Mouse (Mus musculus) embryonic facial prominence, embryonic 14.5 days (tissue): ENCODE data around the gene Cdc14b. TPM values are rescaled to one million over a fixed set of nuclear protein-coding genes. Genes with fewer than 3 reads are reported as not detected.
"Not testable (repeated sequence)": the region's sequence is repeated elsewhere in the genome, so short reads cannot be mapped to it uniquely, and the experiment has no call there.

Experiments
- ATAC-seq: fragments of 200-750 bp; cut with Nextera tagmentation; 2 replicates; pipeline ENCODE4 v1.8.0; 2017; ENCODE audit warnings: low read depth, moderate number of reproducible peaks, moderate TSS enrichment
- DNase-seq: peaks from one replicate; pipeline ENCODE4 v3.0.0-alpha.2; 2015; ENCODE audit warnings: low spot score
- H3K27ac ChIP-seq: fragments of 300-500 bp; sonication (generic); replicated peaks from 2 replicates; pipeline ENCODE4 v1.5.1; 2014; ENCODE audit warnings: low read depth, mild to moderate bottlenecking, low read length, moderate library complexity
- H3K27me3 ChIP-seq: fragments of 300-500 bp; sonication (generic); replicated peaks from 2 replicates; pipeline ENCODE4 v1.6.1; 2014; ENCODE audit warnings: low read length; ENCODE audit not compliant: control insufficient read depth, insufficient read depth
- H3K36me3 ChIP-seq: fragments of 300-500 bp; sonication (generic); 2 replicates; pipeline ENCODE4 v1.6.1; 2014; ENCODE audit warnings: low read length, mixed read lengths; ENCODE audit not compliant: control insufficient read depth, insufficient read depth
- H3K4me1 ChIP-seq: fragments of 300-500 bp; sonication (generic); 2 replicates; pipeline ENCODE4 v1.6.1; 2014; ENCODE audit warnings: antibody characterized with exemption, low read length; ENCODE audit not compliant: control insufficient read depth, insufficient read depth
- H3K4me2 ChIP-seq: fragments of 300-500 bp; sonication (generic); 2 replicates; pipeline ENCODE4 v1.6.1; 2014; ENCODE audit warnings: low read depth, mild to moderate bottlenecking, low read length, moderate library complexity, mixed read lengths
- H3K4me3 ChIP-seq: fragments of 300-500 bp; sonication (generic); 2 replicates; pipeline ENCODE4 v1.5.1; 2014; ENCODE audit warnings: low read depth, mild to moderate bottlenecking, low read length
- H3K9ac ChIP-seq: fragments of 300-500 bp; sonication (generic); 2 replicates; pipeline ENCODE4 v1.6.1; 2014; ENCODE audit warnings: low read depth, mild to moderate bottlenecking, low read length, moderate library complexity, mixed read lengths
- H3K9me3 ChIP-seq: fragments of 300-500 bp; sonication (generic); 2 replicates; pipeline ENCODE4 v1.6.1; 2016; ENCODE audit warnings: low read length; ENCODE audit not compliant: control insufficient read depth
- WGBS: fragments of 180-500 bp; shearing (Covaris S2); extraction: QIAGEN DNeasy Blood & Tissue Kit; methylation state at CpG from one replicate; pipeline ENCODE4 v1.1.7; 2014; 5-methylcytosine and 5-hydroxymethylcytosine counted together
- polyA plus RNA-seq: library from polyadenylated mRNA; unstranded; fragments of >200 nt; fragmentation: Nextera tagmentation; extraction: Ambion mirVana; gene quantifications from 2 replicates; pipeline ENCODE4 v1.2.1, GENCODE M21; 2014

The Cdc14b gene
- polyA plus RNA-seq, 1 experiment from 2014 or later = 14.7 TPM

DNA sequence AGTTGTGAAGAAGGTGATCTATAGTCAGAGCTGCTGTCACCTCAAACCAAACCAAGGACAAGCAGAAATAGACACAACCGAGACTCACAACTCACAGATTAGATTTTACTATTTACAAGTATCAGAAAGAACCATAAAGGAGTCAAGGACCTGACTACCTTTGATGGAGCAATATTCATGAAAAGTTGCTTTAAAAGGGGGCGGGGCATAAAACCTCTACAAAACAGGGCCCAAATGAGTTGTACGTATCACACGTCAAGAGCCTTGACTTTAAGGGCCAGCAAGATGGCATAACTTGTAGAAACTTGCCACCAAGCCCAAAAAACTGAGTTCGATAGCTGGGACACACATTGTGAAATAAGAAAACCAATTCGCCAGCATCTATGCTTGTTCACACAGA, 10.5 kb downstream of the Cdc14b start:
- 85% methylated on average over 6 of the region's 6 CpGs for WGBS
- Histone ChIP-seq H3K9me3 (no peaks in the 10 kb centered on the region), H3K4me3 (no peak overlapping the region), H3K27me3 (no peaks in the 10 kb centered on the region), H3K4me1 (no peaks in the 10 kb centered on the region), H3K4me2 (no peak overlapping the region), H3K36me3 (no peaks in the 10 kb centered on the region), H3K9ac (no peak overlapping the region), H3K27ac (no peak overlapping the region)
- no peak for ATAC-seq
- DNase-seq = no peak

GRCm38 (mm10) chr13:64259903-64260302, 15.2 kb downstream of the Cdc14b start:
- no peaks in the 10 kb centered on the region for H3K36me3 ChIP-seq
- H3K27ac ChIP-seq = no peak overlapping the region
- H3K9me3 ChIP-seq = no peaks in the 10 kb centered on the region
- H3K9ac ChIP-seq = no peak overlapping the region
- ATAC-seq = no peak
- 93% methylated on average over 7 of the region's 7 CpGs for WGBS
- DNase-seq = no peak
- H3K4me2 ChIP-seq = no peak overlapping the region
- no peak overlapping the region for H3K4me3 ChIP-seq
- no peaks in the 10 kb centered on the region for H3K4me1 ChIP-seq
- H3K27me3 ChIP-seq = no peaks in the 10 kb centered on the region

DNA sequence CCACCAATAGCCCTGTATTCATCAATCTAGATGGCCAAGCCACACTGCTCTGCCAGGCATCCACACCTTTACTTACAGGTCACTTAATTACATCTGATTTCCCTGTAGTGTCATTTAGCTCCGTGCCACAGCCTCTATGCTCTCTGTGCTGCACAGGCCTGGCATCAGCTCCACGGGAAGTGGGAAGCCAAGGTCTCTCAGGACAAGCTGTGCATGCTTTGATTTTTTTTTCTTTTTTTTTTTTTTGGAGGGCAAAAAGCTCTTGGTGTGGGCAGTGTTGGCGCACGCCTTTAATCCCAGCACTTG, 16.6 kb downstream of the Cdc14b start:
- ATAC-seq = no peak

DNA sequence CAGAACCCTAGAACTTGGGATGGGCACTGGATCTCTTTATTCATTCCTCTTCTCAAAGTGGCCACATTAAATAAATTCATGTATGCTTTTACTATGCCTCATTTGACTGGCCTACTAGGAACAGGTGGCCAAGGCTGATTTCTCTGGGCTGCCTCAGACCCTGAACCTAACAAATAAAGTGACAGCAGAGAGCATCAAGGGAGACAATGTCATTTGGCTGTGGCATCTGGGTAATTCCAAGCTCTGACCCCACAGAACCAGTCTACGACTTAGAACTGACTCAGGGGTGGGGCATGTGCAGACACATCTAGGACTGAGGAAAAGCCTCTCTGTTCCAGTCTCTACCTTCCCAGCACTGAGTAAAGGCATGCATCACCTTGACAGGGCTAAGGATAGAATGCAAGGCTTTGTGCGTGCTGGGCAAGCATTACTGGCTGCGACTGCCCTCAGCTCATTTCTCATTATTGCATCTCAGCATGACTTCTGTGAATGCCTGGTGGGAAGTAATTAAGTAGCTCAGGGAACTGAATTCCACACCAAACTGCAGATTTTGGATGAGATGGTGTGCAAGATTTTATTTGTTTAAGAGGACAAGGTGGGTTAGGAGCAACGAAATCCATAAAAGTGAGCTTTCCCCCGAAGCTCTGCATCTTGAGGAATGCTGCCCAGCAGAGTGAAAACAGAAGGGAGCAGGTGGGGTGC, 17.1 kb downstream of the Cdc14b start:
- H3K27me3 ChIP-seq = no peaks in the 10 kb centered on the region
- DNase-seq = no peak
- ATAC-seq = no peak
- no peaks in the 10 kb centered on the region for H3K36me3 ChIP-seq
- H3K4me3 ChIP-seq = no peak overlapping the region
- H3K9me3 ChIP-seq = no peaks in the 10 kb centered on the region
- H3K4me1 ChIP-seq = no peaks in the 10 kb centered on the region
- no peak overlapping the region for H3K9ac ChIP-seq
- no peak overlapping the region for H3K4me2 ChIP-seq
- WGBS = 27% methylated on average over 5 of the region's 5 CpGs
- no peak overlapping the region for H3K27ac ChIP-seq

More for the DNA sequence above, 16.6 kb downstream of the Cdc14b start:
- no peak overlapping the region for H3K4me2 ChIP-seq
- no peak overlapping the region for H3K4me3 ChIP-seq
- H3K4me1 ChIP-seq = no peaks in the 10 kb centered on the region
- no peaks in the 10 kb centered on the region for H3K27me3 ChIP-seq
- H3K27ac ChIP-seq = no peak overlapping the region
- no peaks in the 10 kb centered on the region for H3K9me3 ChIP-seq
- 63% methylated on average over 4 of the region's 4 CpGs for WGBS
- no peak for DNase-seq
- H3K36me3 ChIP-seq = no peaks in the 10 kb centered on the region
- H3K9ac ChIP-seq = no peak overlapping the region

DNA sequence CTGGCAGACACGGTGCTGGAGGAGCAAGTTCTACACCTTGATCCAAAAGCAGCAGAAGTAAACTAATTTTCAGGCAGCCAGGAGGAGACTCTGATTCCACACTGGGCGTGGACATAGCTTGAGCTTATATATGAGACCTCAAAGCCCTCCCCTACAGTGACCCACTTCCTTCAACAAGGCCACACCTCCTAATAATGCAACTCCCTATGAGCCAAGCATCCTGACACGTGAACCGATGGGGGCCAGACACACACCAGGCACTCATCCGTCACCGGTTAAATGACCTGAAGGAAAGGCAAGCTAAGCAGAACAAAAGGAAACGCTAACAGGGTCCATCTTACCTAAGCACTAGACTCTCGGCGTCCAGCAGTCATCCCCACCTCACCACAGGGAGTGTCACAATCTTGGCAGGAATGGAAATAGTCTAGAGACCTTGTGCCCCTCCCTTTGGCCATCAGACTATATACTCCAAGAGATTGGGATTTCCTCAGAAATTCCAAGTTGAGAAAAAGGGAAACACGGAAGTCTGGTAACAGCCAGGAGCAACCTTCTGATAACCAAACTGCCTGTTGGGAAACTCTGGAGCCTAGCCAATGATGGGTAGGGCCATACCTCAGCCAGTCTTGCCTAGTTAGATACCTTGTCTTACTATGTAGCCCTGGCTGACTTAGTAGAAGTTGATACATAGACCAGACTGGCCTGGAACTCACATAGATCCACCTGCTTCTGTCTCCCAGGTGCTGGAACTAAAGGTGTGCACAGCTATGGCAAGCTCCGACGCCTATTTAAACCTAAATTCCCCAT, 17.9 kb downstream of the Cdc14b start:
- ATAC-seq (no peak), DNase-seq (no peak)
- Histone ChIP-seq H3K9me3 (no peaks in the 10 kb centered on the region), H3K27me3 (no peaks in the 10 kb centered on the region), H3K36me3 (no peaks in the 10 kb centered on the region), H3K4me3 (no peak overlapping the region), H3K4me2 (no peak overlapping the region), H3K9ac (no peak overlapping the region), H3K27ac (no peak overlapping the region), H3K4me1 (no peaks in the 10 kb centered on the region)
- 76% methylated on average over 12 of the region's 12 CpGs for WGBS

- H3K36me3 ChIP-seq, H3K4me2 ChIP-seq, H3K27ac ChIP-seq, DNase-seq, H3K4me1 ChIP-seq, ATAC-seq, H3K9me3 ChIP-seq, H3K4me3 ChIP-seq, H3K9ac ChIP-seq, H3K27me3 ChIP-seq: not testable (repeated sequence)
- 84% methylated on average over 10 of the region's 11 CpGs for WGBS
These were observed 20.9 kb downstream of the Cdc14b start for GRCm38 (mm10) chr13:64254185-64254584.

- DNase-seq (no peak), ATAC-seq (no peak)
- Histone ChIP-seq H3K27me3 (no peaks in the 10 kb centered on the region), H3K36me3 (no peaks in the 10 kb centered on the region), H3K27ac (no peak overlapping the region), H3K4me3 (no peak overlapping the region), H3K4me1 (no peaks in the 10 kb centered on the region), H3K4me2 (no peak overlapping the region), H3K9ac (no peak overlapping the region), H3K9me3 (no peaks in the 10 kb centered on the region)
These were observed 21.4 kb downstream of the Cdc14b start for GRCm38 (mm10) chr13:64253697-64254096.

DNA sequence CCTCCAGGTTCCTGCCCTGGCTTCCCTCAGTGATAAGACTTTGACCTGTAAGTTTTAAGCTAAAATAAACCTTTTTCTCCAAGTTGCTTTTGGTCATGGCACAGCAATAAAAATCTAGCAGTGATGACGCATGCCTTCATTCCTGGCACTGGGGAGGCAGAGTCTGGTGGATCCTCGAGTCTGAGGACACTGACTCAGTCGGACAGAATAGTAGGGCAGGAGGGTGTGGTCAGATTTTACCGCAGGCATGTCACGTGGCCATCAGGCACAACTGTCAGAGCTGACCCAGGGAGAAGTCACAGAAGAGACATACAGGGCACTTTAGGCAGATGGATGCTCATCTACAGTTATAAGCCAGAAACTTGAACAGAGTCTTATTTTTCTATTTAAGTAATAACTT, 22.9 kb downstream of the Cdc14b start:
- Histone ChIP-seq H3K9me3 (no peaks in the 10 kb centered on the region), H3K4me1 (no peaks in the 10 kb centered on the region), H3K36me3 (no peaks in the 10 kb centered on the region), H3K27me3 (no peaks in the 10 kb centered on the region), H3K9ac (no peak overlapping the region), H3K27ac (no peak overlapping the region), H3K4me3 (no peak overlapping the region), H3K4me2 (no peak overlapping the region)
- WGBS = 66% methylated on average over 5 of the region's 5 CpGs
- ATAC-seq (no peak), DNase-seq (no peak)

- Histone ChIP-seq H3K4me1 (no peaks in the 10 kb centered on the region), H3K27me3 (no peaks in the 10 kb centered on the region), H3K9me3 (no peaks in the 10 kb centered on the region), H3K4me3 (no peak overlapping the region), H3K4me2 (no peak overlapping the region), H3K36me3 (no peaks in the 10 kb centered on the region), H3K9ac (no peak overlapping the region), H3K27ac (no peak overlapping the region)
- no peak for ATAC-seq
- WGBS = 32% methylated on average over 1 of the region's 1 CpGs
- no peak for DNase-seq
These were observed 24.7 kb downstream of the Cdc14b start for GRCm38 (mm10) chr13:64250363-64250762.
